Mouse (Mus musculus) MEL (cell line): ENCODE data around the gene Vsx1. TPM values are rescaled to one million over a fixed set of nuclear protein-coding genes. Genes with fewer than 3 reads are reported as not detected.

Experiments
- DNase-seq: peaks from one replicate; pipeline ENCODE4 v3.0.0; 2011; ENCODE audit warnings: low read depth, low spot score
- H3K27ac ChIP-seq: 2 replicates; pipeline ENCODE4 v1.5.1; 2012; ENCODE audit warnings: low read depth, mild to moderate bottlenecking, control low read depth, low read length, moderate library complexity; ENCODE audit not compliant: control insufficient read depth
- H3K27me3 ChIP-seq, 2 experiments: fragments of 150-350 bp in 1 of 2; sonication (generic) in 1 of 2; 2 replicates each; pipeline ENCODE4 v1.6.1; 2012; ENCODE audit warnings: low read length in 2 of 2, mild to moderate bottlenecking in 2 of 2, improper control_type of control experiment in 1 of 2, moderate library complexity in 1 of 2; ENCODE audit not compliant: insufficient read depth in 2 of 2, control insufficient read depth in 1 of 2
- H3K36me3 ChIP-seq, 2 experiments: 2 replicates each; pipeline ENCODE4 v1.6.1; 2012 to 2014; ENCODE audit warnings: low read length in 2 of 2, improper control_type of control experiment in 1 of 2, inconsistent platforms in 1 of 2, mild to moderate bottlenecking in 1 of 2; ENCODE audit not compliant: insufficient read depth in 2 of 2, control insufficient read depth in 1 of 2
- H3K4me1 ChIP-seq, 2 experiments: fragments of 150-350 bp in 1 of 2; sonication (generic) in 1 of 2; 2 replicates each; pipeline ENCODE4 v1.6.1; 2012; ENCODE audit warnings: low read length in 2 of 2, improper control_type of control experiment in 1 of 2, mild to moderate bottlenecking in 1 of 2; ENCODE audit not compliant: insufficient read depth in 2 of 2, control insufficient read depth in 1 of 2
- H3K4me3 ChIP-seq, 2 experiments: fragments of 150-350 bp in 1 of 2; sonication (generic) in 1 of 2; 2 replicates each; pipeline ENCODE4 v1.5.1; 2012; ENCODE audit warnings: low read depth in 2 of 2, low read length in 2 of 2, mild to moderate bottlenecking in 2 of 2, moderate library complexity in 2 of 2, control low read depth in 1 of 2, improper control_type of control experiment in 1 of 2; ENCODE audit not compliant: control insufficient read depth in 1 of 2, insufficient read depth in 1 of 2
- H3K79me2 ChIP-seq: 2 replicates; pipeline ENCODE4 v1.6.1; 2012; ENCODE audit warnings: mild to moderate bottlenecking, low read length, moderate library complexity; ENCODE audit not compliant: control insufficient read depth, poor library complexity, insufficient read depth
- H3K9ac ChIP-seq: 2 replicates; pipeline ENCODE4 v1.6.1; 2012; ENCODE audit warnings: low read depth, mild to moderate bottlenecking, control low read depth, low read length, moderate library complexity; ENCODE audit not compliant: control insufficient read depth, poor library complexity, severe bottlenecking
- H3K9me3 ChIP-seq: fragments of 150-350 bp; sonication (generic); replicated peaks from 2 replicates; pipeline ENCODE4 v1.6.1; 2012; ENCODE audit warnings: mild to moderate bottlenecking, low read length, improper control_type of control experiment, moderate library complexity; ENCODE audit not compliant: insufficient read depth
- CHD1 ChIP-seq: IDR thresholded peaks from 2 replicates; pipeline ENCODE4 v1.6.1; 2012; ENCODE audit warnings: low read depth, mild to moderate bottlenecking, inconsistent platforms, low read length, improper control_type of control experiment
- CHD2 ChIP-seq: IDR thresholded peaks from 2 replicates; pipeline ENCODE4 v1.6.1; 2011; ENCODE audit warnings: low read length, improper control_type of control experiment
- CTCF ChIP-seq, 3 experiments: IDR thresholded peaks in 2 of 3; conservative IDR thresholded peaks in 1 of 3; 2 replicates each; pipeline ENCODE4 v1.5.1; 2011 to 2012; ENCODE audit warnings: low read length in 3 of 3, low read depth in 2 of 3, mild to moderate bottlenecking in 2 of 3, improper control_type of control experiment in 1 of 3, inconsistent platforms in 1 of 3, mixed read lengths in 1 of 3, moderate library complexity in 1 of 3; ENCODE audit not compliant: control insufficient read depth in 1 of 3, insufficient read depth in 1 of 3, poor library complexity in 1 of 3, severe bottlenecking in 1 of 3
- ELF1 ChIP-seq: IDR thresholded peaks from 2 replicates; pipeline ENCODE4 v1.6.1; 2014; ENCODE audit warnings: low read depth, mild to moderate bottlenecking, inconsistent platforms, low read length, improper control_type of control experiment, moderate library complexity
- EP300 ChIP-seq, 2 experiments: IDR thresholded peaks; 2 replicates each; pipeline ENCODE4 v1.6.1; 2011; ENCODE audit warnings: improper control_type of control experiment in 2 of 2, low read length in 2 of 2, low read depth in 1 of 2, mild to moderate bottlenecking in 1 of 2
- GABPA ChIP-seq: IDR thresholded peaks from 2 replicates; pipeline ENCODE4 v1.6.1; 2012; ENCODE audit warnings: low read depth, mild to moderate bottlenecking, inconsistent platforms, low read length, improper control_type of control experiment, moderate library complexity
- GATA1 ChIP-seq: IDR thresholded peaks from 2 replicates; pipeline ENCODE4 v1.6.1; 2011; ENCODE audit warnings: low read depth, low read length, improper control_type of control experiment
- HCFC1 ChIP-seq: IDR thresholded peaks from 2 replicates; pipeline ENCODE4 v1.6.1; 2012; ENCODE audit warnings: low read depth, mild to moderate bottlenecking, inconsistent platforms, low read length, improper control_type of control experiment, moderate library complexity
- JUND ChIP-seq: IDR thresholded peaks from 2 replicates; pipeline ENCODE4 v1.6.1; 2011; ENCODE audit warnings: low read depth, mild to moderate bottlenecking, improper control_type of control experiment, low read length
- KAT2A ChIP-seq: conservative IDR thresholded peaks from 2 replicates; pipeline ENCODE4 v1.6.1; 2012; ENCODE audit warnings: low read depth, low read length, improper control_type of control experiment, inconsistent platforms
- MAX ChIP-seq: IDR thresholded peaks from 2 replicates; pipeline ENCODE4 v1.6.1; 2011; ENCODE audit warnings: low read length, improper control_type of control experiment
- MEF2A ChIP-seq: IDR thresholded peaks from 2 replicates; pipeline ENCODE4 v1.6.1; 2014; ENCODE audit warnings: low read depth, mild to moderate bottlenecking, inconsistent platforms, low read length, improper control_type of control experiment; ENCODE audit not compliant: poor library complexity, insufficient replicate concordance, severe bottlenecking; ENCODE audit errors: extremely low read depth
- MXI1 ChIP-seq: IDR thresholded peaks from 2 replicates; pipeline ENCODE4 v1.6.1; 2011; ENCODE audit warnings: mild to moderate bottlenecking, low read depth, low read length, improper control_type of control experiment
- NELFE ChIP-seq: IDR thresholded peaks from 2 replicates; pipeline ENCODE4 v1.6.1; 2011; ENCODE audit warnings: low read depth, low read length, improper control_type of control experiment
- POLR2A ChIP-seq, 2 experiments: IDR thresholded peaks; 2 replicates each; pipeline ENCODE4 v1.6.1; 2011 to 2012; ENCODE audit warnings: low read length in 2 of 2, mild to moderate bottlenecking in 2 of 2, control low read depth in 1 of 2, improper control_type of control experiment in 1 of 2, low read depth in 1 of 2, moderate library complexity in 1 of 2; ENCODE audit not compliant: control insufficient read depth in 1 of 2, insufficient read depth in 1 of 2, poor library complexity in 1 of 2
- RAD21 ChIP-seq: IDR thresholded peaks from 2 replicates; pipeline ENCODE4 v1.6.1; 2011; ENCODE audit warnings: mild to moderate bottlenecking, low read depth, low read length, improper control_type of control experiment
- RCOR1 ChIP-seq: IDR thresholded peaks from 2 replicates; pipeline ENCODE4 v1.6.1; 2012; ENCODE audit warnings: low read depth, mild to moderate bottlenecking, inconsistent platforms, low read length, improper control_type of control experiment
- SIN3A ChIP-seq: IDR thresholded peaks from 2 replicates; pipeline ENCODE4 v1.6.1; 2012; ENCODE audit warnings: low read length, improper control_type of control experiment, inconsistent platforms
- SMC3 ChIP-seq: IDR thresholded peaks from 2 replicates; pipeline ENCODE4 v1.6.1; 2011; ENCODE audit warnings: low read depth, low read length, improper control_type of control experiment
- TAL1 ChIP-seq: IDR thresholded peaks from 2 replicates; pipeline ENCODE4 v1.6.1; 2012; ENCODE audit warnings: mild to moderate bottlenecking, inconsistent platforms, low read length, moderate library complexity, mixed read lengths
- TCF12 ChIP-seq: IDR thresholded peaks from 2 replicates; pipeline ENCODE4 v1.6.1; 2014; ENCODE audit warnings: low read depth, mild to moderate bottlenecking, inconsistent platforms, low read length, improper control_type of control experiment, moderate library complexity
- UBTF ChIP-seq: IDR thresholded peaks from 2 replicates; pipeline ENCODE4 v1.6.1; 2012; ENCODE audit warnings: low read depth, mild to moderate bottlenecking, inconsistent platforms, low read length, improper control_type of control experiment, moderate library complexity, borderline replicate concordance; ENCODE audit not compliant: insufficient read depth
- USF1 ChIP-seq: IDR thresholded peaks from 2 replicates; pipeline ENCODE4 v1.6.1; 2014; ENCODE audit warnings: low read depth, mild to moderate bottlenecking, inconsistent platforms, low read length, improper control_type of control experiment, moderate library complexity
- USF2 ChIP-seq, 2 experiments: IDR thresholded peaks; 2 replicates each; pipeline ENCODE4 v1.6.1; 2011 to 2012; ENCODE audit warnings: improper control_type of control experiment in 2 of 2, low read length in 2 of 2, borderline replicate concordance in 1 of 2, inconsistent platforms in 1 of 2, low read depth in 1 of 2, mild to moderate bottlenecking in 1 of 2; ENCODE audit not compliant: insufficient read depth in 1 of 2
- ZC3H11A ChIP-seq: IDR thresholded peaks from 2 replicates; pipeline ENCODE4 v1.6.1; 2012; ENCODE audit warnings: low read depth, mild to moderate bottlenecking, inconsistent platforms, low read length, improper control_type of control experiment
- ZKSCAN1 ChIP-seq: IDR thresholded peaks from 2 replicates; pipeline ENCODE4 v1.6.1; 2012; ENCODE audit warnings: low read depth, mild to moderate bottlenecking, inconsistent platforms, low read length, improper control_type of control experiment, moderate library complexity
- polyA plus RNA-seq, 2 experiments: library from polyadenylated mRNA; stranded (reverse) in 1 of 2; unstranded in 1 of 2; fragments of >175 nt in 1 of 2; fragments of >200 nt in 1 of 2; gene quantifications; 2 replicates each; pipeline versions ENCODE4 v1.2.1 to v1.2.4; 2012; ENCODE audit warnings: low replicate concordance in 2 of 2, low read depth in 1 of 2; ENCODE audit not compliant: insufficient read length in 2 of 2, insufficient read depth in 1 of 2, missing spikeins in 1 of 2
- total RNA-seq: library from RNA; depleted of rRNA; stranded (reverse); fragments of 300-350 nt; gene quantifications from 2 replicates; pipeline ENCODE4 v1.2.3, GENCODE M21; 2012

Gene Vsx1
- total and polyA plus RNA-seq, 3 experiments: not detected

GRCm38 (mm10) chr2:150650511-150651074 is 38.6 kb downstream of the Vsx1 start:
- H3K27me3 ChIP-seq: no peaks in the 10 kb centered on the region
- H3K36me3 ChIP-seq: no peaks in the 10 kb centered on the region
- no peaks in the 10 kb centered on the region for H3K9me3 ChIP-seq
- no peak overlapping the region for H3K27ac ChIP-seq
- DNase-seq: no peak
- TF ChIP-seq MXI1 (no peak), MEF2A (no peak), MAX (no peak), SMC3 (no peak), NELFE (no peak), UBTF (no peak), JUND (no peak), GATA1 (no peak), HCFC1 (no peak), USF2 (IDR thresholded peaks at IDR 0.05; ENCODE audit: borderline replicate concordance in 1 of 2, insufficient read depth in 1 of 2, low read depth in 1 of 2, low read length in 2 of 2) (no peak), RCOR1 (no peak), ELF1 (no peak), USF1 (no peak), RAD21 (no peak), TCF12 (no peak), EP300 (IDR thresholded peaks at IDR 0.05; ENCODE audit: low read depth in 1 of 2, low read length in 2 of 2) (no peak)
- no peak overlapping the region for H3K9ac ChIP-seq
- no peaks in the 10 kb centered on the region for H3K79me2 ChIP-seq
- H3K4me3 ChIP-seq: no peak overlapping the region
- no peaks in the 10 kb centered on the region for H3K4me1 ChIP-seq

DNA sequence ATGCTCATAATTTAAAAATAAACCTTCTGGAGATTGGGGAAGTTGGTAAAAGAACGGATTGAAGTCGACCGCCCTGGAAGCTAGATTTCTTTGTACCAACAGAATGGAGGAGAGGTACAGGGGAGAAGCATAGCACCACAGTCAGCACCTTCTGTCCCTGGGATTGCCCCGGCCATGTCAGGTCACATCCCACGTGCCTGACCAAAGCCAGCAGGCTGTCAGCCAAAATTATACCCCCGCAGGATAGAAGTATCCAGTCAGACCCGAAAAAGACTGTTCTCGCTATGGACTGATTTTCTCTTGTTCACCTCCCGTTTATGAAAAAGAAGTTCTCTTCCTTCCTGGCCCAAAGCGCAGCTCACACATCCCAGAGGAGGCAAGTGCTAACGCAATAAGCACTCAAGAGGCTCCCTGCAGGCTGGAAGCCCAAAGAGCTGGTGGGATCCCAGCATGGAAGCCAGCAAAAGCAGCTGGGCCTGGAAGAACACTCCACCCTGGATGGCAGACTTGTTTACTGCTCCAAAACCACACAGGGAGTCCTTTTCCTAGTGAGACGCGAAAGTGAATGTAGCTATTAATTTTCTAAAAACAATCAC is 40.8 kb downstream of the Vsx1 start:
- H3K9me3 ChIP-seq: no peaks in the 10 kb centered on the region
- no peaks in the 10 kb centered on the region for H3K4me1 ChIP-seq
- H3K36me3 ChIP-seq: no peaks in the 10 kb centered on the region
- no peak for DNase-seq
- no peak overlapping the region for H3K4me3 ChIP-seq
- H3K79me2 ChIP-seq: no peaks in the 10 kb centered on the region
- no peaks in the 10 kb centered on the region for H3K27me3 ChIP-seq
- no peak overlapping the region for H3K9ac ChIP-seq
- H3K27ac ChIP-seq: no peak overlapping the region
- TF ChIP-seq KAT2A (no peak), CHD2 (no peak), UBTF (no peak), TAL1 (no peak), CTCF (IDR thresholded peaks at IDR 0.05 in 2 of 3, conservative IDR thresholded peaks at IDR 0.05 in 1 of 3; ENCODE audit: control insufficient read depth in 1 of 3, insufficient read depth in 1 of 3, low read depth in 2 of 3, low read length in 3 of 3, poor library complexity in 1 of 3, severe bottlenecking in 1 of 3) (no peak), GATA1 (no peak), SMC3 (no peak), TCF12 (no peak), ELF1 (no peak), ZKSCAN1 (no peak), SIN3A (no peak), GABPA (no peak), ZC3H11A (no peak), CHD1 (no peak), POLR2A (IDR thresholded peaks at IDR 0.05; ENCODE audit: control insufficient read depth in 1 of 2, insufficient read depth in 1 of 2, low read depth in 1 of 2, low read length in 2 of 2, poor library complexity in 1 of 2) (no peak)
